Mouse (Mus musculus): ENCODE data around the gene Tmem167b. TPM values are rescaled to one million over a fixed set of nuclear protein-coding genes. Genes with fewer than 3 reads are reported as not detected.

Gene Tmem167b
- polyA plus RNA-seq, 1 experiment from 2014 or later = 36.9 TPM

- no peaks in the 10 kb centered on the region for H3K9me3 ChIP-seq
- H3K27ac ChIP-seq = peak overlapping the region; percentile 83
- peaks cover 40% of the 10 kb centered on the region for H3K4me1 ChIP-seq
- H3K4me3 ChIP-seq = peak overlapping the region; percentile 18; the same call in 1 of the 2 replicates
- WGBS = 13% methylated on average over 15 of the region's 15 CpGs
- DNase-seq (ENCODE audit: extremely low spot score, low spot score) = peak; percentile 45
- H3K36me3 ChIP-seq (replicated peaks) = no peaks in the 10 kb centered on the region
- no peaks in the 10 kb centered on the region for H3K27me3 ChIP-seq (ENCODE audit: poor library complexity, severe bottlenecking)
These were observed 6.0 kb upstream of the Tmem167b start for GRCm38 (mm10) chr3:108567990-108568877.

GRCm38 (mm10) chr3:108563309-108563708, 1.0 kb upstream of the Tmem167b start:
- Histone ChIP-seq H3K4me3 (peak overlapping the region; percentile 92), H3K9me3 (no peaks in the 10 kb centered on the region), H3K36me3 (replicated peaks) (peaks cover 21% of the 10 kb centered on the region)

GRCm38 (mm10) chr3:108562777-108563271, 558 bp upstream of the Tmem167b start:
- Histone ChIP-seq H3K4me1 (peaks cover 31% of the 10 kb centered on the region), H3K36me3 (replicated peaks) (peaks cover 26% of the 10 kb centered on the region), H3K9me3 (no peaks in the 10 kb centered on the region), H3K27me3 (ENCODE audit: poor library complexity, severe bottlenecking) (no peaks in the 10 kb centered on the region), H3K27ac (peak overlapping the region; percentile 91), H3K4me3 (peak overlapping the region; percentile 92)
- WGBS = 16% methylated on average over 15 of the region's 15 CpGs
- no peak for DNase-seq (ENCODE audit: extremely low spot score, low spot score)

More at GRCm38 (mm10) chr3:108563309-108563708, 1.0 kb upstream of the Tmem167b start:
- peak; percentile 78 for DNase-seq (ENCODE audit: extremely low spot score, low spot score)
- Histone ChIP-seq H3K27me3 (ENCODE audit: poor library complexity, severe bottlenecking) (no peaks in the 10 kb centered on the region), H3K4me1 (peaks cover 35% of the 10 kb centered on the region), H3K27ac (peak overlapping the region; percentile 91)
- 9% methylated on average over 4 of the region's 4 CpGs for WGBS

- H3K27me3 ChIP-seq (ENCODE audit: poor library complexity, severe bottlenecking) = no peaks in the 10 kb centered on the region
- H3K9me3 ChIP-seq = no peaks in the 10 kb centered on the region
- no peak overlapping the region for H3K4me3 ChIP-seq
- 88% methylated on average over 4 of the region's 4 CpGs for WGBS
- peaks cover 37% of the 10 kb centered on the region for H3K36me3 ChIP-seq (replicated peaks)
- peaks cover 26% of the 10 kb centered on the region for H3K4me1 ChIP-seq
- no peak overlapping the region for H3K27ac ChIP-seq
- DNase-seq (ENCODE audit: extremely low spot score, low spot score) = no peak
These were observed 4.4 kb downstream of the Tmem167b start for GRCm38 (mm10) chr3:108557888-108558287.

GRCm38 (mm10) chr3:108554587-108555312, 7.5 kb downstream of the Tmem167b start:
- peak overlapping the region; percentile 88 for H3K4me3 ChIP-seq
- peaks cover 9% of the 10 kb centered on the region for H3K4me1 ChIP-seq
- no peaks in the 10 kb centered on the region for H3K27me3 ChIP-seq (ENCODE audit: poor library complexity, severe bottlenecking)
- peaks cover 31% of the 10 kb centered on the region for H3K36me3 ChIP-seq (replicated peaks)
- peak; percentile 90 for DNase-seq (ENCODE audit: extremely low spot score, low spot score)
- peak overlapping the region; percentile 97 for H3K27ac ChIP-seq
- H3K9me3 ChIP-seq = no peaks in the 10 kb centered on the region
- 20% methylated on average over 20 of the region's 22 CpGs for WGBS

GRCm38 (mm10) chr3:108554111-108554561, 8.1 kb downstream of the Tmem167b start:
- H3K9me3 ChIP-seq = no peaks in the 10 kb centered on the region
- DNase-seq (ENCODE audit: extremely low spot score, low spot score) = no peak
- peak overlapping the region; percentile 88 for H3K4me3 ChIP-seq
- peaks cover 25% of the 10 kb centered on the region for H3K36me3 ChIP-seq (replicated peaks)
- peaks cover 9% of the 10 kb centered on the region for H3K4me1 ChIP-seq
- peak overlapping the region; percentile 97 for H3K27ac ChIP-seq
- H3K27me3 ChIP-seq (ENCODE audit: poor library complexity, severe bottlenecking) = no peaks in the 10 kb centered on the region
- under 1% methylated on average over 41 of the region's 42 CpGs for WGBS

- no peak for DNase-seq (ENCODE audit: extremely low spot score, low spot score)
- WGBS = 85% methylated on average over 11 of the region's 11 CpGs
- Histone ChIP-seq H3K36me3 (replicated peaks) (no peaks in the 10 kb centered on the region), H3K4me3 (no peak overlapping the region), H3K27ac (no peak overlapping the region), H3K27me3 (ENCODE audit: poor library complexity, severe bottlenecking) (no peaks in the 10 kb centered on the region), H3K4me1 (peaks cover 5% of the 10 kb centered on the region), H3K9me3 (peaks cover 3% of the 10 kb centered on the region; the same call in 1 of the 2 replicates)
These were observed 20.0 kb downstream of the Tmem167b start for GRCm38 (mm10) chr3:108542299-108542698.

- H3K4me1 ChIP-seq = peaks cover 18% of the 10 kb centered on the region
- peak overlapping the region; percentile 60 for H3K27ac ChIP-seq
- DNase-seq (ENCODE audit: extremely low spot score, low spot score) = peak; percentile 86
- peak overlapping the region; percentile 42 for H3K4me3 ChIP-seq
- WGBS = 7% methylated on average over 17 of the region's 17 CpGs
- no peaks in the 10 kb centered on the region for H3K9me3 ChIP-seq
- H3K36me3 ChIP-seq (replicated peaks) = no peaks in the 10 kb centered on the region
- peaks cover 34% of the 10 kb centered on the region for H3K27me3 ChIP-seq (ENCODE audit: poor library complexity, severe bottlenecking)
These were observed 25.0 kb downstream of the Tmem167b start for GRCm38 (mm10) chr3:108537303-108537702.

- 1% methylated on average over 34 of the region's 35 CpGs for WGBS
- Histone ChIP-seq H3K4me3 (peak within 1 kb of the TSS; percentile 65), H3K27me3 (ENCODE audit: poor library complexity, severe bottlenecking) (peaks cover 34% of the 10 kb centered on the region), H3K9me3 (no peaks in the 10 kb centered on the region), H3K4me1 (peaks cover 18% of the 10 kb centered on the region), H3K27ac (peak within 1 kb of the TSS; percentile 60; the same call in 1 of the 2 replicates), H3K36me3 (replicated peaks) (no peaks in the 10 kb centered on the region)
- DNase-seq (ENCODE audit: extremely low spot score, low spot score) = peak; percentile 43
These were observed 25.6 kb downstream of the Tmem167b start, which contains the start of gene 5330417C22Rik for GRCm38 (mm10) chr3:108536517-108537260. TSS of gene 5330417C22Rik (minus strand) at chr3:108536536.

GRCm38 (mm10) chr3:108535896-108536516, 26.3 kb downstream of the Tmem167b start:
- peak overlapping the region; percentile 65 for H3K4me3 ChIP-seq
- WGBS = 6% methylated on average over 15 of the region's 15 CpGs
- peaks cover 18% of the 10 kb centered on the region for H3K4me1 ChIP-seq
- no peaks in the 10 kb centered on the region for H3K36me3 ChIP-seq (replicated peaks)
- peaks cover 34% of the 10 kb centered on the region for H3K27me3 ChIP-seq (ENCODE audit: poor library complexity, severe bottlenecking)
- peak; percentile 12 for DNase-seq (ENCODE audit: extremely low spot score, low spot score)
- no peaks in the 10 kb centered on the region for H3K9me3 ChIP-seq
- no peak overlapping the region for H3K27ac ChIP-seq

GRCm38 (mm10) chr3:108533951-108534350, 28.3 kb downstream of the Tmem167b start, which contains the start of gene 1700013F07Rik:
TSS of gene 1700013F07Rik (plus strand) at chr3:108534150.
- WGBS = 91% methylated on average over 6 of the region's 6 CpGs
- peak; percentile 11 for DNase-seq (ENCODE audit: extremely low spot score, low spot score)
- H3K27me3 ChIP-seq (ENCODE audit: poor library complexity, severe bottlenecking) = peaks cover 34% of the 10 kb centered on the region
- H3K36me3 ChIP-seq (replicated peaks) = no peaks in the 10 kb centered on the region
- H3K4me1 ChIP-seq = peaks cover 18% of the 10 kb centered on the region
- no peaks in the 10 kb centered on the region; the same call in 1 of the 2 replicates for H3K9me3 ChIP-seq
- H3K27ac ChIP-seq = no peak within 1 kb of the TSS
- no peak within 1 kb of the TSS for H3K4me3 ChIP-seq
